Mouse (Mus musculus): Measurements from ENCODE around the gene Pno1. TPM values are rescaled to one million over a fixed set of nuclear protein-coding genes. Genes with fewer than 3 reads are reported as not detected.
A peak's percentile ranks its signal among the peaks of the same experiment; 100 is the strongest.

The Pno1 gene
- polyA plus RNA-seq, 3 experiments from 2014 or later, result 28.0 to 36.3 (median 36.1) TPM

- peak; percentile 46 for ATAC-seq
Observed at GRCm38 (mm10) chr11:17176638-17177037, 34.7 kb downstream of the Pno1 start.

GRCm38 (mm10) chr11:17172300-17172699, 39.1 kb downstream of the Pno1 start:
- no peak for ATAC-seq

- ATAC-seq, result no peak
Observed at GRCm38 (mm10) chr11:17170938-17171729, 40.2 kb downstream of the Pno1 start.

- no peak for ATAC-seq
Observed at GRCm38 (mm10) chr11:17169262-17169661, 42.1 kb downstream of the Pno1 start.

GRCm38 (mm10) chr11:17166627-17167026, 44.7 kb downstream of the Pno1 start:
- ATAC-seq, result no peak

GRCm38 (mm10) chr11:17163956-17164355, 47.4 kb downstream of the Pno1 start:
- no peak for ATAC-seq

GRCm38 (mm10) chr11:17160242-17160641, 51.1 kb downstream of the Pno1 start:
- peak; percentile 68 for ATAC-seq

- peak; percentile 15 for ATAC-seq
Observed at GRCm38 (mm10) chr11:17159738-17160241, 51.6 kb downstream of the Pno1 start.

- peak; percentile 82 for ATAC-seq
Observed at GRCm38 (mm10) chr11:17158858-17159737, 52.3 kb downstream of the Pno1 start, which contains the start of gene Ppp3r1. Gene Ppp3r1, plus strand, starts transcription at chr11:17159263.

Other genes with a start within 250 kb of the Pno1 start
- 10 to 100 TPM in 2 of 3 experiments, 1 to 10 TPM in 1; 6.2 to 14.0 (median 11.5) TPM for gene Cnrip1, start 160.0 kb downstream of the Pno1 start, polyA plus RNA-seq (2017; shearing (Covaris generic))
- 100 to 1,000 TPM in 1 of 3 experiments, 1 to 10 TPM in 2; 3.7 to 107 (median 5.9) TPM for gene Plek, start 159.2 kb downstream of the Pno1 start, polyA plus RNA-seq (2017; shearing (Covaris generic))
- gene Ppp3r1, start 52.3 kb downstream of the Pno1 start, polyA plus RNA-seq (2017; shearing (Covaris generic)), result 10 to 100 TPM; 12.9 to 32.0 (median 22.4) TPM
- 10 to 100 TPM; 19.3 to 29.5 (median 23.9) TPM for gene Wdr92, start 29.5 kb downstream of the Pno1 start, polyA plus RNA-seq (2017; shearing (Covaris generic))
- 100 to 1,000 TPM in 2 of 3 experiments, 10 to 100 TPM in 1; 93.6 to 124 (median 122) TPM for gene C1d, start 46.0 kb upstream of the Pno1 start, polyA plus RNA-seq (2017; shearing (Covaris generic))

Measured in inflammation-experienced regulatory T-cells, adult 6 months (primary cell).